Mouse (Mus musculus): ENCODE data around the gene Asic3. TPM values are rescaled to one million over a fixed set of nuclear protein-coding genes. Genes with fewer than 3 reads are reported as not detected.

The Asic3 gene
- total and polyA plus RNA-seq, 3 experiments, result 0.25 to 1.1 TPM; not detected in 1

GRCm38 (mm10) chr5:24393392-24393997 is 19.7 kb upstream of the Asic3 start, which contains the start of gene Abcb8 (continued):
- TF ChIP-seq ELF1 (IDR thresholded peaks at IDR 0.05; ENCODE audit: low read depth, low read length) (peak; percentile 36; the same call in 1 of the 2 replicates), SMC3 (IDR thresholded peaks at IDR 0.05; ENCODE audit: low read depth, low read length) (peak; percentile 76), JUN (IDR thresholded peaks at IDR 0.05; ENCODE audit: insufficient read depth, low read depth, low read length) (peak; percentile 58), MAFK (IDR thresholded peaks at IDR 0.05; ENCODE audit: insufficient replicate concordance, low read length) (no peak), KAT2A (IDR thresholded peaks at IDR 0.05; ENCODE audit: insufficient replicate concordance, low read length) (no peak), RCOR1 (conservative IDR thresholded peaks at IDR 0.05; ENCODE audit: low read depth, low read length) (no peak), ETS1 (conservative IDR thresholded peaks at IDR 0.05; ENCODE audit: low read depth, low read length) (peak; percentile 33; the same call in 1 of the 2 replicates), NELFE (IDR thresholded peaks at IDR 0.05; ENCODE audit: low read depth, low read length) (0 out of 2 replicates have a peak, but pooled peaks have one; percentile 48), MYC (IDR thresholded peaks at IDR 0.05; ENCODE audit: low read depth, low read length) (peak; percentile 94), ZC3H11A (IDR thresholded peaks at IDR 0.05; ENCODE audit: low read depth, low read length) (no peak), MAX (IDR thresholded peaks at IDR 0.05; ENCODE audit: low read length) (peak; percentile 72), MAZ (IDR thresholded peaks at IDR 0.05; ENCODE audit: low read depth, low read length) (0 out of 2 replicates have a peak, but pooled peaks have one; percentile 24), CTCF (conservative IDR thresholded peaks at IDR 0.05 in 1 of 2, IDR thresholded peaks at IDR 0.05 in 1 of 2; ENCODE audit: low read depth in 2 of 2, low read length in 2 of 2) (peak; percentile 88 to 90)

- peak overlapping the region; percentile 67 for H3K9ac ChIP-seq (ENCODE audit: insufficient read depth, low read depth)
- peak overlapping the region; percentile 83 for H3K27ac ChIP-seq (ENCODE audit: insufficient read depth, low read depth)
- H3K9me3 ChIP-seq (replicated peaks; ENCODE audit: low read length), result no peaks in the 10 kb centered on the region
- in situ Hi-C loops (cut with MboI; ENCODE audit: low pct_ligation_motif_present, low pct_unique_long_range_greater_than_20kb, low sequenced_read_pairs) (no loop called here), dilution Hi-C loops (cut with MboI; ENCODE audit: extremely low pct_ligation_motif_present, extremely low pct_unique_long_range_greater_than_20kb, low sequenced_read_pairs) (no loop called here)
- peak overlapping the region; percentile 94 for H3K4me2 ChIP-seq (ENCODE audit: insufficient read depth, low read depth, poor library complexity, severe bottlenecking)
- H3K79me2 ChIP-seq (replicated peaks; ENCODE audit: control insufficient read depth, extremely low read depth, insufficient read depth, poor library complexity, severe bottlenecking), result no peaks in the 10 kb centered on the region
- no peaks in the 10 kb centered on the region for H3K27me3 ChIP-seq (replicated peaks)
- H3K4me1 ChIP-seq (ENCODE audit: control insufficient read depth in 1 of 2, insufficient read depth in 2 of 2), result peaks cover 20 to 56% of the 10 kb centered on the region in 2 experiments
- peaks cover 0 to 16% of the 10 kb centered on the region in 2 experiments for H3K36me3 ChIP-seq (replicated peaks in 1 of 2; ENCODE audit: control insufficient read depth in 1 of 2, insufficient read depth in 1 of 2, low read length in 1 of 2)
- peak; percentile 98 for DNase-seq (ENCODE audit: extremely low read depth)
- peak overlapping the region; percentile 65 to 77 (median 71) for H3K4me3 ChIP-seq (replicated peaks in 1 of 3; ENCODE audit: low read depth in 2 of 3, low read length in 2 of 3, poor library complexity in 1 of 3)
- TF ChIP-seq POLR2A (IDR thresholded peaks at IDR 0.05; ENCODE audit: low read depth, low read length) (peak; percentile 90), GABPA (IDR thresholded peaks at IDR 0.05; ENCODE audit: insufficient replicate concordance, low read depth, low read length) (peak; percentile 36; the same call in 1 of the 2 replicates), HCFC1 (IDR thresholded peaks at IDR 0.05; ENCODE audit: low read depth, low read length) (peak; percentile 94), ETS1 (conservative IDR thresholded peaks at IDR 0.05; ENCODE audit: low read depth, low read length) (no peak), TBP (conservative IDR thresholded peaks at IDR 0.05; ENCODE audit: low read depth, low read length) (peak; percentile 89; the same call in 1 of the 2 replicates), CHD1 (IDR thresholded peaks at IDR 0.05; ENCODE audit: low read depth, low read length) (no peak), NELFE (IDR thresholded peaks at IDR 0.05; ENCODE audit: low read depth, low read length) (peak; percentile 77), SIN3A (IDR thresholded peaks at IDR 0.05; ENCODE audit: low read length) (no peak), JUN (IDR thresholded peaks at IDR 0.05; ENCODE audit: insufficient read depth, low read depth, low read length) (no peak), KAT2A (IDR thresholded peaks at IDR 0.05; ENCODE audit: insufficient replicate concordance, low read length) (peak; percentile 92; the same call in 1 of the 2 replicates), EP300 (IDR thresholded peaks at IDR 0.05; ENCODE audit: low read length) (no peak), MAFK (IDR thresholded peaks at IDR 0.05; ENCODE audit: insufficient replicate concordance, low read length) (no peak), CTCF (conservative IDR thresholded peaks at IDR 0.05 in 1 of 2, IDR thresholded peaks at IDR 0.05 in 1 of 2; ENCODE audit: low read depth in 2 of 2, low read length in 2 of 2) (peak in 1 of 2 experiments; percentile 94; a peak in 3 of 4 replicates), ZMIZ1 (IDR thresholded peaks at IDR 0.05; ENCODE audit: low read depth, low read length) (peak; percentile 91), ZKSCAN1 (IDR thresholded peaks at IDR 0.05; ENCODE audit: borderline replicate concordance, low read depth, low read length) (no peak), BHLHE40 (IDR thresholded peaks at IDR 0.05; ENCODE audit: low read depth, low read length) (peak; percentile 56), MEF2A (IDR thresholded peaks at IDR 0.05; ENCODE audit: borderline replicate concordance, low read depth, low read length) (no peak), RCOR1 (conservative IDR thresholded peaks at IDR 0.05; ENCODE audit: low read depth, low read length) (0 out of 2 replicates have a peak, but pooled peaks have one; percentile 27), USF1 (IDR thresholded peaks at IDR 0.05; ENCODE audit: low read depth, low read length) (peak; percentile 37), PAX5 (IDR thresholded peaks at IDR 0.05; ENCODE audit: low read length) (no peak), RAD21 (IDR thresholded peaks at IDR 0.05; ENCODE audit: low read depth, low read length) (peak; percentile 40), MYC (IDR thresholded peaks at IDR 0.05; ENCODE audit: low read depth, low read length) (no peak; the same call in 1 of the 2 replicates), ZNF384 (IDR thresholded peaks at IDR 0.05; ENCODE audit: low read depth, low read length) (no peak), SMC3 (IDR thresholded peaks at IDR 0.05; ENCODE audit: low read depth, low read length) (peak; percentile 60), USF2 (conservative IDR thresholded peaks at IDR 0.05; ENCODE audit: low read depth, low read length) (0 out of 2 replicates have a peak, but pooled peaks have one; percentile 11), UBTF (IDR thresholded peaks at IDR 0.05; ENCODE audit: low read depth, low read length) (no peak), ZC3H11A (IDR thresholded peaks at IDR 0.05; ENCODE audit: low read depth, low read length) (no peak), ELF1 (IDR thresholded peaks at IDR 0.05; ENCODE audit: low read depth, low read length) (peak; percentile 62; the same call in 1 of the 2 replicates), MXI1 (IDR thresholded peaks at IDR 0.05; ENCODE audit: low read depth, low read length) (peak; percentile 27)
Observed at GRCm38 (mm10) chr5:24394165-24394894, 18.9 kb upstream of the Asic3 start.

All from CH12.LX (cell line).